Mouse (Mus musculus) forebrain, embryonic 13.5 days (tissue): Measurements from ENCODE around the gene Exoc5. TPM values are rescaled to one million over a fixed set of nuclear protein-coding genes. Genes with fewer than 3 reads are reported as not detected.
"Not testable (repeated sequence)": the region's sequence is repeated elsewhere in the genome, so short reads cannot be mapped to it uniquely, and the experiment has no call there.

Experiments
- ATAC-seq: fragments of 200-750 bp; cut with Nextera tagmentation; 2 replicates; pipeline ENCODE4 v1.8.0; 2017
- H3K27ac ChIP-seq: fragments of 300-500 bp; sonication (generic); 2 replicates; pipeline ENCODE4 v1.5.1; 2015; ENCODE audit warnings: inconsistent platforms, mild to moderate bottlenecking, moderate library complexity
- H3K27me3 ChIP-seq: fragments of 300-500 bp; sonication (generic); 2 replicates; pipeline ENCODE4 v1.6.1; 2015; ENCODE audit warnings: mild to moderate bottlenecking, inconsistent platforms
- H3K36me3 ChIP-seq: fragments of 300-500 bp; sonication (generic); 2 replicates; pipeline ENCODE4 v1.6.1; 2015; ENCODE audit warnings: mild to moderate bottlenecking, inconsistent platforms; ENCODE audit not compliant: poor library complexity, severe bottlenecking
- H3K4me1 ChIP-seq: fragments of 300-500 bp; sonication (generic); 2 replicates; pipeline ENCODE4 v1.6.1; 2015; ENCODE audit warnings: inconsistent platforms
- H3K4me2 ChIP-seq: fragments of 300-500 bp; sonication (generic); 2 replicates; pipeline ENCODE4 v1.6.1; 2015; ENCODE audit warnings: inconsistent platforms, mild to moderate bottlenecking, moderate library complexity
- H3K4me3 ChIP-seq: fragments of 300-500 bp; sonication (generic); 2 replicates; pipeline ENCODE4 v1.5.1; 2015; ENCODE audit warnings: mild to moderate bottlenecking, inconsistent platforms
- H3K9ac ChIP-seq: fragments of 300-500 bp; sonication (generic); 2 replicates; pipeline ENCODE4 v1.6.1; 2015; ENCODE audit warnings: mild to moderate bottlenecking, inconsistent platforms
- H3K9me3 ChIP-seq: fragments of 300-500 bp; sonication (generic); replicated peaks from 2 replicates; pipeline ENCODE4 v1.6.1; 2016; ENCODE audit warnings: inconsistent platforms
- WGBS: fragments of 180-500 bp; shearing (Covaris S2); methylation state at CpG from one replicate; pipeline ENCODE4 v1.1.7; 2015; 5-methylcytosine and 5-hydroxymethylcytosine counted together
- polyA plus RNA-seq: library from polyadenylated mRNA; unstranded; fragments of >200 nt; fragmentation: Nextera tagmentation; extraction: Ambion mirVana; gene quantifications from 2 replicates; pipeline ENCODE4 v1.2.1, GENCODE M21; 2015

The Exoc5 gene
- polyA plus RNA-seq, result 74.4 TPM in 2 replicates

DNA sequence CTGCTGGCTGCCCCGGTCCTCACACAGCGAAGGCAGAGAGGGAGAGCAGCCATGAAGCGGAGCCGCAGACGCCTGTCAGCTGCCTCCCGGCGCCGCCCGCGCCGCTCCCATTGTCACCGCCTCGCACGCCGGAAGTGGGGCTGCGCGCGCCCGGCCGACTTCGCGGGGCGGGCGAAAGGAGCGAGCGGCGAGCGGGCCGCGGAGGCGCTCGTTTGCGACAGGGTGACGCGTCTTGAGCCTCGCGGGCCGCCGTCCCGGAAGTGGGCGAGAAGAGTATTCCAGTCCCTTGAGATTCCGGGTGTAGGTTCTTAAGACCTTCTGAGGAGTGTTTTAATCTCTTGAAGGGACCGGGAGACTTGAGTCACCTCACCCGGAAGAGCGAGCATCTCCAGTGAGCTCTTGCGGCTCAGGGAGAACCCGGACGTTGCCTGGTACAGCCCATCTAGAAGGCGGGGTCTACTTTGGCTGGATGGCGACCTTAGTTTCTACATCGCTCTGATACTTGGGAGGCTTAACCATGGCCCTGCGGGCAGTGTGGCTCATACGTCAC, at the start of gene Exoc5:
Exoc5 (minus strand) TSS at position 380 of the 550 bp plus-strand sequence.
- no peaks in the 10 kb centered on the region for H3K36me3 ChIP-seq
- ATAC-seq, result peak; percentile 96
- H3K4me1 ChIP-seq, result peaks cover 24% of the 10 kb centered on the region
- H3K9me3 ChIP-seq, result no peaks in the 10 kb centered on the region
- peak within 1 kb of the TSS; percentile 63 for H3K4me2 ChIP-seq
- peak within 1 kb of the TSS; percentile 96 for H3K9ac ChIP-seq
- peak within 1 kb of the TSS; percentile 99 for H3K27ac ChIP-seq
- peak within 1 kb of the TSS; percentile 90 for H3K4me3 ChIP-seq
- under 1% methylated on average over 49 of the region's 53 CpGs for WGBS
- H3K27me3 ChIP-seq, result no peaks in the 10 kb centered on the region

DNA sequence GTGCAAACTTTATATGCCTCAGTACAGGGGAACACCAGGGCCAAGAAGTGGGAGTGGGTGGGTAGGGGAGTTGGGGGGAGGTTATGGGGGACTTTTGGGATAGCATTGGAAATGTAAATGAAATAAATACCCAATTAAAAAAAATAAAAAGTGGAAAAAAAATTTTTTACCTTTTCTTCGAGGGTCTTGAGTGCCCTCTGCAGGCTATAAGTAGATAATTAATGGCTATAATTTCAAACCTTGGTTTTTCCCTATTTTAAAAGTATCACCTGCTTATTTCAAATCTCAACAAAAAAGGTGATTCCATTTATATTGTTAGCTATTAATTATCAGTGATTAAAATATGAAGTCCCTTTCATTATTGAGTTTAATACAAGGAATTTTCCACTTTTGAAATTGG, 25.3 kb upstream of the Exoc5 start:
- ATAC-seq, H3K4me3 ChIP-seq: not testable (repeated sequence)

DNA sequence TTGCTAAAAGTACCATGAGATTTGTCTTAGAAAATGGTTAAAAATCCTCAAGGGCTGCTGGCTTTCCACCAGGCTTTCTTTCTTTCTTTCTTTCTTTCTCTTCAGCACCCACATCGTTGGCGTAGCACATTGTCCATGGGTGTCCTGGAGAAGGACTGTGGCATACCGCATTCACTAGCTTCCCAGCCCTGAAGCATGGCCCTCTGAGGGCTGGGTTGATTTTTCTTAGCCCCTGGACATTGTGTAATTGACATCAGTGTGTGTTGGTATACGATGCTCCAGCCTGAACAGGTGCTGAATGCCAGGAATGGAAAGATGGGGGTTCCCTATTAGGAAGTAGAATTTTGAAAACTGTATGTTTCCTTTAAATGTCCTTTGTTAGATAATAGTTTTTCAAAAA, 24.8 kb upstream of the Exoc5 start:
- WGBS, result 32% methylated on average over 4 of the region's 4 CpGs
- no peak for ATAC-seq
- no peak overlapping the region for H3K27ac ChIP-seq
- H3K4me2 ChIP-seq, result no peak overlapping the region
- H3K36me3 ChIP-seq, result peaks cover 7% of the 10 kb centered on the region; the same call in 1 of the 2 replicates
- no peak overlapping the region for H3K4me3 ChIP-seq
- H3K27me3 ChIP-seq, result no peaks in the 10 kb centered on the region
- no peaks in the 10 kb centered on the region for H3K9me3 ChIP-seq
- H3K4me1 ChIP-seq, result peaks cover 16% of the 10 kb centered on the region
- H3K9ac ChIP-seq, result no peak overlapping the region

More for the DNA sequence above, 25.3 kb upstream of the Exoc5 start:
- H3K27me3 ChIP-seq, H3K27ac ChIP-seq, H3K4me2 ChIP-seq, H3K36me3 ChIP-seq, H3K9ac ChIP-seq, H3K9me3 ChIP-seq: not testable (repeated sequence)
- H3K4me1 ChIP-seq, result peaks cover 16% of the 10 kb centered on the region
- 17% methylated on average over 1 of the region's 1 CpGs for whole genome bisulfite sequencing

DNA sequence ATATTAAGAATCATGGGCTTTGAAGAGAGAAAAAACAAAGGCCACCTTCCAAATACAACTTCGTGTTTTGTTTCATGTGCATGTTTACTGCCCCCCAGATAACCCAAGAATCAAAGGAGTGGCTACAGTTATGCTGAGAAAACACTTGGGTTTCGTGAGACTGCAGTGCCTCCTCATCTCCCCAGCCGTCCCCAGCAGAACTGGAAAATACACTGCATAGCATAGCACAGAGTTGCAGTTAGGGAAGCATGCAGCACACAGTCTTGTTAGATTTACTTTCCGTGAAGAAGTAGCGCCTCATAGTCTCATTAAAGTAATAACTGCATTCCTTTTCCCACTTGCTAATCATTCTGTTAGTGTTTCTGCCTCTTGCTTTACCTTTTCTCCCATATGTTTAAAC, 23.6 kb upstream of the Exoc5 start:
- Histone ChIP-seq H3K27ac (no peak overlapping the region), H3K27me3 (no peaks in the 10 kb centered on the region)

DNA sequence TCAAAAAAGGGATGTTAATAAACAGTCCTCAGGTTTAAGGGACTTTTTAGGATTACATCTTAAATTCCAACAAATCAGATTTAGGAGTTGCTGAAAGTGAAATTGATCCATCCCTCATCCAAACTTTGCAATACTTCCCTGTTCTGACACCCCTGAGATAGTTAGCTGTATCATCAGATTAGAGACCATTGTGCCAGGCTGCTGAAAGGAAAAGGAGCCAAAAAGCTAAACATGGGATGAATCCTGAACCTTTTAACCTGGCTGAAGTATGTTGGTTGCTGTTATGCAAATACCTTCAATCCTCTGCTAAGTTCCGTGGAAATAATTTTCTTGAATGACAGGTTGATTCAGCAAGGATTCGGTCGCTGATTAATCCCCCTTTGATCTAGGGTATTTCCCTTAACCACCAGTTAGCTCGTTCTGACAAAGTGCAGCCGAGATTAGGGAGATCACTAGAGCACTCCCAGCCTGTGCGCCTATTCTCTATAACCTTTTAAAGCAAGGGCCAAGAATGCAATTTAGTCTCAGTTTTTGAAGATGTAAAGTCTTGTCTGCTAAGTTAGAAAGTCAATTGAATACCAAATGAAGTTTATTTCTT, 23.1 kb upstream of the Exoc5 start:
- Histone ChIP-seq H3K4me3 (no peak overlapping the region), H3K4me2 (no peak overlapping the region), H3K9me3 (no peaks in the 10 kb centered on the region), H3K4me1 (peaks cover 16% of the 10 kb centered on the region), H3K27me3 (no peaks in the 10 kb centered on the region), H3K27ac (no peak overlapping the region), H3K36me3 (peaks cover 11% of the 10 kb centered on the region; the same call in 1 of the 2 replicates), H3K9ac (no peak overlapping the region)
- 4% methylated on average over 6 of the region's 6 CpGs for WGBS
- no peak for ATAC-seq

More for the DNA sequence above, 23.6 kb upstream of the Exoc5 start:
- peaks cover 9% of the 10 kb centered on the region; the same call in 1 of the 2 replicates for H3K36me3 ChIP-seq
- WGBS, result 10% methylated on average over 5 of the region's 5 CpGs
- H3K9ac ChIP-seq, result no peak overlapping the region
- no peak overlapping the region for H3K4me3 ChIP-seq
- peaks cover 16% of the 10 kb centered on the region for H3K4me1 ChIP-seq
- no peaks in the 10 kb centered on the region for H3K9me3 ChIP-seq
- ATAC-seq, result no peak
- no peak overlapping the region for H3K4me2 ChIP-seq

DNA sequence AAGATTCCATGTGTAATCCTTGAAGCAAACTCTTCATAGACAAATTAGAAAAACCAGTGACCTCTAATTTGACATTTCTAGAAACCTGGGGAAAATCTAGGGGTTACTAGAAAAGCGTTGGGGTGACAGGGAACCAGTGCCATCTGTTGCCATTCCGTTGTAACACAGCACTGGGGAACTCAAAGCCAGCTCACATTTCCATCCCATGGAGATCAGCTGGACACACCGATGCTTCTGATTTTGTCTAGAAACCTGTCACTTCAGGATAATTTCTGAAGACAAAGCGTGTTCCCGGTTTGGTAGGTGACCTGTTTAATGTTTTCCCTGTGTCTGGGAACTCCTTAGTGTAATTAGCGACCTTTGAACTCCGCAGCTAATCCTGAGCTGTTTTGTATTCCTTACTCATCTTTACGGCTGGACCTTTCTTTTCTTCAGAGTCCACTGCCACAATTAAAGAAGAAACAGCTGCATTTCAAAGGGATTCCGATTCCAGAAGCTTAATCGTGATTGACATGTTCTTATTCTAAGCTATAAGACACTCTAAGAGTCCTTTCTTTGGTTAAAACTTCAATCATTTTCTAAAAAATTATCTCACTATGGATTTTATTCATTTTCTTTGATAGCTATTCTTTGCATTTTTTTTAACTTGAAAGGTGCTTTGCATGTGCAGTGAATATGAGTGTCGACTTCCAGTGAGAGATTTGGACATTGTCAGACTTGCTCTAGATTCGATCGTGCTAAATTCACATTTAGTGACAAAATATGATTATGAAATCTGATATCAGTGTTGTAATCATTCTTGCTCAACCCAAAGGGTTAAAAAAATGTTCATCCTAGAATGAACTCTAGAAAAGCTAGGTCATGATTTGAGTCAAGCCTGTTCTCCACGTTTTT, 21.9 kb upstream of the Exoc5 start:
- Histone ChIP-seq H3K9me3 (no peaks in the 10 kb centered on the region), H3K4me1 (peaks cover 16% of the 10 kb centered on the region), H3K27ac (no peak overlapping the region), H3K4me2 (no peak overlapping the region), H3K9ac (no peak overlapping the region), H3K36me3 (peaks cover 21% of the 10 kb centered on the region), H3K4me3 (no peak overlapping the region), H3K27me3 (no peaks in the 10 kb centered on the region)
- WGBS, result 4% methylated on average over 14 of the region's 14 CpGs
- ATAC-seq, result no peak

DNA sequence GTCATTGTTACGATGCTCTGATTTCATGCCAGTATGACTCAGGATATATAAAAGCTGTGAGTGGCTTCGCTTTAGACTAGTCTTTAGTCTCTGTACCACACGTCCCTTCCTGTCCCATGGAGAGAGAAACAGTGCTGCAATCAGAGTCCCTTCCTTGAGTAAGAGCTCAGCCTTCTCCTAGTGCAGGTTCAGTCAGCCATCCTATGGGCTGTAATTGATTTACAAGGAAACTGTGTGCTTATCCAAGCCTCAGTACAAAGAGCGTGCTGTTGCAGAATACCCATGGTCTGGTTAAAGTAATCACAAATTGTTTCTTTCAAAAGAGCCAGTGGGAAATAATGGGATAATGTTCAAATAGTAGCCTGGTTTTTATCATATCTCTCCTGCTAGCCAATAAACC, 20.1 kb upstream of the Exoc5 start:
- no peaks in the 10 kb centered on the region for H3K9me3 ChIP-seq
- no peak for ATAC-seq

DNA sequence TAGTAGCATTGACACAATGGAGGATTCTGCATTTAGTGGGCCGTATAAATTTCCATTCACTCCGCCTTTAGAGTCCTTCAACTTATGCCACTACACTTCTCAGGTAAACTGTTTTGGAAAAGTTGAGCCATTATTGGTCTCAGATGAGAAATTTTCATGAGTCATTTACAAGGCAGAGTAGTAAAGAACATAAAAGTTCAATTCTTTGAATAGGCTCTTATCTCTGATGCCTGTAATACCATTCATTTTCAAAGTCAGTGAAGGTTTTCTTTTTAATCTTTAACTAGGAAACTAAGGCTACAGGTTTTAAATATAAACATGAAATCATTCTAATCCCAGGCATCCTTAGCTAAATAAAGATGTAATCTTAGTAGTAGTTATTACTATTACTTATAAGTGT, 12.4 kb upstream of the Exoc5 start:
- Histone ChIP-seq H3K9me3 (no peaks in the 10 kb centered on the region), H3K4me3 (no peak overlapping the region), H3K27ac (no peak overlapping the region), H3K9ac (no peak overlapping the region), H3K27me3 (no peaks in the 10 kb centered on the region), H3K4me2 (no peak overlapping the region), H3K36me3 (peaks cover 29% of the 10 kb centered on the region), H3K4me1 (no peaks in the 10 kb centered on the region)
- 96% methylated on average over 2 of the region's 2 CpGs for WGBS
- ATAC-seq, result no peak

More for the DNA sequence above, 20.1 kb upstream of the Exoc5 start:
- Histone ChIP-seq H3K27ac (no peak overlapping the region), H3K4me1 (peaks cover 16% of the 10 kb centered on the region), H3K4me2 (no peak overlapping the region), H3K9ac (no peak overlapping the region), H3K36me3 (peaks cover 25% of the 10 kb centered on the region), H3K4me3 (no peak overlapping the region), H3K27me3 (no peaks in the 10 kb centered on the region)
- 71% methylated on average over 4 of the region's 4 CpGs for WGBS

DNA sequence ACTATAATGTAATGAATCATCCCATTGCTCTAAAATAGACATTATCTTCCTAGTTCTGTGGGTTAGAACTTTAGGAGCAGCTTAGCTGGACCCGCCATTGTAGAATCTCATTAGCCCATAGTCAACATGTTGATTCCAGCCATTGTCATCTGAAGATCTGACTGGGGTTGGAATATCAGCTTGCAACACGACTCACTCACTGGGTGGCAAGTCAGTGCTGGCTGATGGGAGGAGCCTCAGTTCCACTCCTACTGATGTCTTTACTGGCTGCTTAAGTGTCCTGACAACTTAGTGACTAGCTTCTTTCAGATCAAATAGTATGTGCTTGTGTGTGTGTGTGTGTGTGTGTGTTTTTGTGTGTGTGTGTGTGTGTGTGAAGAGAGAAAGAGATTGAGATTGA, 7.9 kb upstream of the Exoc5 start:
- no peak for ATAC-seq
- H3K27me3 ChIP-seq, result no peaks in the 10 kb centered on the region
- H3K4me3 ChIP-seq, result no peak overlapping the region
- no peaks in the 10 kb centered on the region for H3K9me3 ChIP-seq
- H3K4me2 ChIP-seq, result no peak overlapping the region
- no peak overlapping the region for H3K27ac ChIP-seq
- WGBS, result 72% methylated on average over 2 of the region's 2 CpGs
- no peak overlapping the region for H3K9ac ChIP-seq
- H3K36me3 ChIP-seq, result peaks cover 15% of the 10 kb centered on the region
- 0 out of 2 replicates have a peak, but pooled peaks cover 3% of the 10 kb centered on the region for H3K4me1 ChIP-seq

DNA sequence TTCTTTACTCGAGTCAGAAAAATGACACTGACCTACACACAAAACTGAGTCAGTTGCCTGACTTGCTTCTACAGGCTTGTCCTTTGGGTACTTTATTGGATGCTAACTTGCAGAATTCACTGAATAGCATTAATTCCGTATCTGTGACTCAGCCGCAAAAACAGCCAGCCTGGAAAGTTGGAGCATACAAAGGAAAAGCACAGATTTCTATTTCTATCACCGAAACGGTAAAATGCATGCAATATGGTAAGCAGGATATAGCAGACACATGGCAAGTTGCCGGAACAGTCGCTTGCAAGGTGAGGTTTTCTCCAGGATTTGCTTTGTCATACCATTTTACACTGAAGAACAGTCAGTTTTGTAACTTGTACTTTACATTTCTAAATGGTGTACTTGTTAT, 7.4 kb upstream of the Exoc5 start:
- Histone ChIP-seq H3K4me3 (no peak overlapping the region), H3K9ac (no peak overlapping the region), H3K4me1 (0 out of 2 replicates have a peak, but pooled peaks cover 3% of the 10 kb centered on the region), H3K9me3 (no peaks in the 10 kb centered on the region), H3K27me3 (no peaks in the 10 kb centered on the region), H3K36me3 (peaks cover 12% of the 10 kb centered on the region), H3K4me2 (no peak overlapping the region), H3K27ac (no peak overlapping the region)
- 96% methylated on average over 7 of the region's 7 CpGs for WGBS
- no peak for ATAC-seq

DNA sequence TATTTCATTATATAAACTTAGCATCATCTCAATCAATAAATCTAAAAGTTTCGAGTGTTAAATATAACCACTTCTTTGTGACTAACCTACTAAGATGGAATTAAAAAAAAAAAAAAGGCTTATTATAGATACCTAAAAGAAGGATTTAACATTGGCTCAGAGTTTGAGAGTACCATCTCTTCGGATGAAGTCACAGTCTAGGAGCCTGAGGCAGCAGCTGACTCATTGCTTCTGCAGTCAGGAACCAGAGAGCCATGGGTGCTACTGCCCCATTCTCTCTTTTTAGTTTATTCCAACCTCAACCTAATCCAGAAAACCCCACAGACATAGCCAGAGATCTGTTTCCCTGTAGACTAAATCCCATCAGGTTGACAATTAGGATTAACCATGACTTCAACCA, 6.4 kb upstream of the Exoc5 start:
- Histone ChIP-seq H3K9me3 (no peaks in the 10 kb centered on the region), H3K4me1 (peaks cover 6% of the 10 kb centered on the region), H3K27me3 (no peaks in the 10 kb centered on the region), H3K9ac (no peak overlapping the region), H3K36me3 (peaks cover 12% of the 10 kb centered on the region), H3K27ac (no peak overlapping the region), H3K4me3 (no peak overlapping the region), H3K4me2 (no peak overlapping the region)
- 92% methylated on average over 2 of the region's 2 CpGs for WGBS
- ATAC-seq, result no peak
